ENCODE assay signal across 1 mouse cellular context in genomic region chr6:113046041-113046975, GRCm38 (mm10).
TF ChIP-seq lines count a peak whose summit lies in the region.

Thumpd3 (plus strand) TSS chr6:113046225.

TF ChIP-seq in CH12.LX, 34 proteins besides CTCF, POLR2A, EP300 and RAD21 (continued from another document):
- TF ChIP-seq NELFE (IDR thresholded peaks at IDR 0.05; ENCODE audit: low read depth, low read length): peak; percentile 98
- peak; percentile 78; the same call in 1 of the 2 replicates for TF ChIP-seq IRF4 (IDR thresholded peaks at IDR 0.05; ENCODE audit: low read depth, low read length)
- TF ChIP-seq CHD2 (IDR thresholded peaks at IDR 0.05; ENCODE audit: low read length): peak; percentile 96
- peak; percentile 94 for TF ChIP-seq TCF12 (IDR thresholded peaks at IDR 0.05; ENCODE audit: low read depth, low read length)
- no peak for TF ChIP-seq SMC3 (IDR thresholded peaks at IDR 0.05; ENCODE audit: low read depth, low read length)
- TF ChIP-seq POLR2AphosphoS2 (IDR thresholded peaks at IDR 0.05; ENCODE audit: low read depth, low read length): peak; percentile 96
- peak; percentile 98 for TF ChIP-seq ZMIZ1 (IDR thresholded peaks at IDR 0.05; ENCODE audit: low read depth, low read length)
- TF ChIP-seq MEF2A (IDR thresholded peaks at IDR 0.05; ENCODE audit: borderline replicate concordance, low read depth, low read length): peak; percentile 78
- TF ChIP-seq PAX5 (IDR thresholded peaks at IDR 0.05; ENCODE audit: low read length): no peak
- TF ChIP-seq JUN (IDR thresholded peaks at IDR 0.05; ENCODE audit: insufficient read depth, low read depth, low read length): 0 out of 2 replicates have a peak, but pooled peaks have one; percentile 1
- peak; percentile 54 for TF ChIP-seq USF2 (conservative IDR thresholded peaks at IDR 0.05; ENCODE audit: low read depth, low read length)
- peak; percentile 96 for TF ChIP-seq MYC (IDR thresholded peaks at IDR 0.05; ENCODE audit: low read depth, low read length)
- TF ChIP-seq E2F4 (IDR thresholded peaks at IDR 0.05; ENCODE audit: insufficient replicate concordance, low read depth, low read length): peak; percentile 36; the same call in 1 of the 2 replicates
- TF ChIP-seq BHLHE40 (IDR thresholded peaks at IDR 0.05; ENCODE audit: low read depth, low read length): peak; percentile 87
- no peak; the same call in 1 of the 2 replicates for TF ChIP-seq GABPA (IDR thresholded peaks at IDR 0.05; ENCODE audit: insufficient replicate concordance, low read depth, low read length)
- peak; percentile 70; the same call in 1 of the 2 replicates for TF ChIP-seq UBTF (IDR thresholded peaks at IDR 0.05; ENCODE audit: low read depth, low read length)
- TF ChIP-seq ZC3H11A (IDR thresholded peaks at IDR 0.05; ENCODE audit: low read depth, low read length): no peak
- peak; percentile 87 for TF ChIP-seq RCOR1 (conservative IDR thresholded peaks at IDR 0.05; ENCODE audit: low read depth, low read length)
- TF ChIP-seq MXI1 (IDR thresholded peaks at IDR 0.05; ENCODE audit: low read depth, low read length): peak; percentile 92
- TF ChIP-seq ZKSCAN1 (IDR thresholded peaks at IDR 0.05; ENCODE audit: borderline replicate concordance, low read depth, low read length): no peak
- no peak for TF ChIP-seq ZNF384 (IDR thresholded peaks at IDR 0.05; ENCODE audit: low read depth, low read length)
- peak; percentile 94 for TF ChIP-seq TBP (conservative IDR thresholded peaks at IDR 0.05; ENCODE audit: low read depth, low read length)
- TF ChIP-seq HCFC1 (IDR thresholded peaks at IDR 0.05; ENCODE audit: low read depth, low read length): peak; percentile 98
